Mouse (Mus musculus) lung, adult 2 months (tissue): ENCODE results near the gene Strn4.

Experiments used
- CTCF ChIP-seq: fragments of 200-500 bp; IDR thresholded peaks from 2 replicates; pipeline ENCODE4 v1.5.1; 2011; ENCODE audit warnings: mild to moderate bottlenecking, low read length, control low read depth; ENCODE audit not compliant: insufficient read depth
- POLR2A ChIP-seq: fragments of 200-500 bp; IDR thresholded peaks from 2 replicates; pipeline ENCODE4 v1.6.1; 2011; ENCODE audit warnings: low read depth, mild to moderate bottlenecking, control low read depth, low read length, borderline replicate concordance; ENCODE audit errors: extremely low read depth

DNA sequence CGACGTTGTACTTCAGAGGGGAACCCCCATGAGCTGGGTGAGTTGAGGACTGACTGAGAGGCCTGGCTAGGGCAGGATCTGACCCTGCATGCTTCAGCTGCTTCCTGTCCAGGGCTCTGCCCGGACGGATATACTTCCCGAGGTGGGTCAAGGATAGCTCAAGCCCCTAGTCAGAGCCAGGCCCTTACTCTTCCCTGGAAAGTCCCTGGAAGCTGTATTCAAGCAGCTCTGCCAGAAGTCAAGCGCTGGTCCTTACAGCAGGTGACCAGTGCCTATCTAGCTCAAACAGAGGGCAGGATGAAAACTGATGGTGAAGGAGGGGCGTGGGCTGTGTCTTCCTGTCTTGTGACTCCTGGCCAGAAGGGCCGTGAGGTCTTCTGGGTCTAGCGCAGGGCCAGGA lies 14.8 kb downstream of the Strn4 start:
- TF ChIP-seq POLR2A = no peak
- no peak for TF ChIP-seq CTCF
